Mouse (Mus musculus): Measurements from ENCODE around the gene Cbarp. TPM values are rescaled to one million over a fixed set of nuclear protein-coding genes. Genes with fewer than 3 reads are reported as not detected.

The Cbarp gene
- polyA plus RNA-seq, 1 experiment from 2014 or later: 6.4 TPM

GRCm38 (mm10) chr10:80139439-80139775 is 1.2 kb downstream of the Cbarp start:
- Histone ChIP-seq H3K27ac (ENCODE audit: low read length) (peak overlapping the region; percentile 79), H3K27me3 (ENCODE audit: insufficient read depth, low read length) (peaks cover 20% of the 10 kb centered on the region), H3K9ac (replicated peaks; ENCODE audit: low read length) (peak overlapping the region; percentile 89), H3K36me3 (ENCODE audit: insufficient read depth, low read length) (peaks cover 16% of the 10 kb centered on the region), H3K4me3 (ENCODE audit: low read length) (peak overlapping the region; percentile 80), H3K4me2 (replicated peaks; ENCODE audit: low read depth, low read length) (peak overlapping the region; percentile 99), H3K9me3 (ENCODE audit: low read length) (no peaks in the 10 kb centered on the region), H3K4me1 (ENCODE audit: insufficient read depth, low read length) (peaks cover 49% of the 10 kb centered on the region)
- WGBS: under 1% methylated on average over 9 of the region's 10 CpGs
- ATAC-seq (ENCODE audit: low FRiP score, low TSS enrichment): no peak

- H3K9ac ChIP-seq (replicated peaks; ENCODE audit: low read length): peak within 1 kb of the TSS; percentile 89
- peak within 1 kb of the TSS; percentile 79 for H3K27ac ChIP-seq (ENCODE audit: low read length)
- ATAC-seq (ENCODE audit: low FRiP score, low TSS enrichment): 0 out of 2 replicates have a peak, but pooled peaks have one; percentile 5
- peak within 1 kb of the TSS; percentile 99 for H3K4me2 ChIP-seq (replicated peaks; ENCODE audit: low read depth, low read length)
- peaks cover 20% of the 10 kb centered on the region for H3K27me3 ChIP-seq (ENCODE audit: insufficient read depth, low read length)
- WGBS: under 1% methylated on average over 59 of the region's 94 CpGs
- peaks cover 13% of the 10 kb centered on the region; the same call in 1 of the 2 replicates for H3K36me3 ChIP-seq (ENCODE audit: insufficient read depth, low read length)
- no peaks in the 10 kb centered on the region for H3K9me3 ChIP-seq (ENCODE audit: low read length)
- peaks cover 49% of the 10 kb centered on the region for H3K4me1 ChIP-seq (ENCODE audit: insufficient read depth, low read length)
- H3K4me3 ChIP-seq (ENCODE audit: low read length): peak within 1 kb of the TSS; percentile 80
Measured at GRCm38 (mm10) chr10:80138553-80139438, 1.8 kb downstream of the Cbarp start, which contains the start of gene Atp5d. Gene Atp5d (plus strand): TSS chr10:80138632.

GRCm38 (mm10) chr10:80137626-80138552 is 2.7 kb downstream of the Cbarp start:
- Histone ChIP-seq H3K27me3 (ENCODE audit: insufficient read depth, low read length) (peaks cover 20% of the 10 kb centered on the region), H3K9ac (replicated peaks; ENCODE audit: low read length) (peak overlapping the region; percentile 89), H3K4me3 (ENCODE audit: low read length) (peak overlapping the region; percentile 80), H3K27ac (ENCODE audit: low read length) (peak overlapping the region; percentile 35), H3K36me3 (ENCODE audit: insufficient read depth, low read length) (peaks cover 11% of the 10 kb centered on the region; the same call in 1 of the 2 replicates), H3K4me1 (ENCODE audit: insufficient read depth, low read length) (peaks cover 41% of the 10 kb centered on the region), H3K9me3 (ENCODE audit: low read length) (no peaks in the 10 kb centered on the region), H3K4me2 (replicated peaks; ENCODE audit: low read depth, low read length) (peak overlapping the region; percentile 99)
- ATAC-seq (ENCODE audit: low FRiP score, low TSS enrichment): no peak
- 3% methylated on average over 22 of the region's 33 CpGs for whole genome bisulfite sequencing

- no peak for ATAC-seq (ENCODE audit: low FRiP score, low TSS enrichment)
- 2% methylated on average over 29 of the region's 29 CpGs for WGBS
- Histone ChIP-seq H3K27ac (ENCODE audit: low read length) (peak overlapping the region; percentile 35), H3K4me3 (ENCODE audit: low read length) (peak overlapping the region; percentile 80), H3K36me3 (ENCODE audit: insufficient read depth, low read length) (peaks cover 18% of the 10 kb centered on the region), H3K9ac (replicated peaks; ENCODE audit: low read length) (peak overlapping the region; percentile 64), H3K4me2 (replicated peaks; ENCODE audit: low read depth, low read length) (peak overlapping the region; percentile 99), H3K9me3 (ENCODE audit: low read length) (no peaks in the 10 kb centered on the region), H3K4me1 (ENCODE audit: insufficient read depth, low read length) (peaks cover 39% of the 10 kb centered on the region), H3K27me3 (ENCODE audit: insufficient read depth, low read length) (peaks cover 20% of the 10 kb centered on the region)
Measured at GRCm38 (mm10) chr10:80136952-80137625, 3.5 kb downstream of the Cbarp start.

GRCm38 (mm10) chr10:80136179-80136951 is 4.3 kb downstream of the Cbarp start:
- Histone ChIP-seq H3K27me3 (ENCODE audit: insufficient read depth, low read length) (peaks cover 20% of the 10 kb centered on the region), H3K4me1 (ENCODE audit: insufficient read depth, low read length) (peaks cover 40% of the 10 kb centered on the region), H3K27ac (ENCODE audit: low read length) (no peak overlapping the region), H3K4me2 (replicated peaks; ENCODE audit: low read depth, low read length) (peak overlapping the region; percentile 99), H3K36me3 (ENCODE audit: insufficient read depth, low read length) (peaks cover 24% of the 10 kb centered on the region), H3K4me3 (ENCODE audit: low read length) (peak overlapping the region; percentile 80), H3K9me3 (ENCODE audit: low read length) (no peaks in the 10 kb centered on the region), H3K9ac (replicated peaks; ENCODE audit: low read length) (peak overlapping the region; percentile 64)
- 17% methylated on average over 41 of the region's 49 CpGs for WGBS
- no peak for ATAC-seq (ENCODE audit: low FRiP score, low TSS enrichment)

GRCm38 (mm10) chr10:80135641-80136040 is 5.0 kb downstream of the Cbarp start:
- Histone ChIP-seq H3K27ac (ENCODE audit: low read length) (no peak overlapping the region), H3K9ac (replicated peaks; ENCODE audit: low read length) (no peak overlapping the region), H3K4me2 (replicated peaks; ENCODE audit: low read depth, low read length) (no peak overlapping the region), H3K27me3 (ENCODE audit: insufficient read depth, low read length) (peaks cover 20% of the 10 kb centered on the region), H3K9me3 (ENCODE audit: low read length) (no peaks in the 10 kb centered on the region), H3K4me1 (ENCODE audit: insufficient read depth, low read length) (peaks cover 43% of the 10 kb centered on the region), H3K4me3 (ENCODE audit: low read length) (no peak overlapping the region), H3K36me3 (ENCODE audit: insufficient read depth, low read length) (peaks cover 31% of the 10 kb centered on the region)
- WGBS: 100% methylated on average over 1 of the region's 1 CpGs
- ATAC-seq (ENCODE audit: low FRiP score, low TSS enrichment): no peak

- Histone ChIP-seq H3K27me3 (ENCODE audit: insufficient read depth, low read length) (peaks cover 20% of the 10 kb centered on the region), H3K9ac (replicated peaks; ENCODE audit: low read length) (no peak overlapping the region), H3K4me3 (ENCODE audit: low read length) (no peak overlapping the region), H3K27ac (ENCODE audit: low read length) (no peak overlapping the region), H3K36me3 (ENCODE audit: insufficient read depth, low read length) (peaks cover 35% of the 10 kb centered on the region), H3K9me3 (ENCODE audit: low read length) (no peaks in the 10 kb centered on the region), H3K4me2 (replicated peaks; ENCODE audit: low read depth, low read length) (no peak overlapping the region), H3K4me1 (ENCODE audit: insufficient read depth, low read length) (peaks cover 47% of the 10 kb centered on the region)
- no peak for ATAC-seq (ENCODE audit: low FRiP score, low TSS enrichment)
- WGBS: 78% methylated on average over 10 of the region's 10 CpGs
Measured at GRCm38 (mm10) chr10:80135161-80135560, 5.5 kb downstream of the Cbarp start.

GRCm38 (mm10) chr10:80134421-80134820 is 6.2 kb downstream of the Cbarp start:
- Histone ChIP-seq H3K4me3 (ENCODE audit: low read length) (no peak overlapping the region), H3K9ac (replicated peaks; ENCODE audit: low read length) (no peak overlapping the region), H3K27me3 (ENCODE audit: insufficient read depth, low read length) (peaks cover 18% of the 10 kb centered on the region), H3K27ac (ENCODE audit: low read length) (no peak overlapping the region), H3K36me3 (ENCODE audit: insufficient read depth, low read length) (peaks cover 42% of the 10 kb centered on the region), H3K4me1 (ENCODE audit: insufficient read depth, low read length) (peaks cover 48% of the 10 kb centered on the region), H3K9me3 (ENCODE audit: low read length) (no peaks in the 10 kb centered on the region), H3K4me2 (replicated peaks; ENCODE audit: low read depth, low read length) (no peak overlapping the region)
- no peak for ATAC-seq (ENCODE audit: low FRiP score, low TSS enrichment)
- WGBS: 82% methylated on average over 9 of the region's 9 CpGs

Measured in kidney, embryonic 16.5 days (tissue).